Mouse (Mus musculus): ENCODE data around the gene D16Ertd472e.

- no peak for TF ChIP-seq HCFC1 (IDR thresholded peaks at IDR 0.05; ENCODE audit: borderline replicate concordance, insufficient read depth, low read length)
- no peak for TF ChIP-seq MAFK (IDR thresholded peaks at IDR 0.05; ENCODE audit: insufficient read depth, low read depth, low read length)
- TF ChIP-seq CHD2 (IDR thresholded peaks at IDR 0.05; ENCODE audit: low read depth, low read length), result no peak
- TF ChIP-seq ZNF384 (IDR thresholded peaks at IDR 0.05; ENCODE audit: low read depth, low read length), result no peak
- no peak for TF ChIP-seq ZC3H11A (IDR thresholded peaks at IDR 0.05; ENCODE audit: borderline replicate concordance, low read depth, low read length)
Observed at GRCm38 (mm10) chr16:78585664-78586397, 9.3 kb upstream of the D16Ertd472e start.
